10 mouse cellular contexts compared by ENCODE assay signal in the genomic region with DNA sequence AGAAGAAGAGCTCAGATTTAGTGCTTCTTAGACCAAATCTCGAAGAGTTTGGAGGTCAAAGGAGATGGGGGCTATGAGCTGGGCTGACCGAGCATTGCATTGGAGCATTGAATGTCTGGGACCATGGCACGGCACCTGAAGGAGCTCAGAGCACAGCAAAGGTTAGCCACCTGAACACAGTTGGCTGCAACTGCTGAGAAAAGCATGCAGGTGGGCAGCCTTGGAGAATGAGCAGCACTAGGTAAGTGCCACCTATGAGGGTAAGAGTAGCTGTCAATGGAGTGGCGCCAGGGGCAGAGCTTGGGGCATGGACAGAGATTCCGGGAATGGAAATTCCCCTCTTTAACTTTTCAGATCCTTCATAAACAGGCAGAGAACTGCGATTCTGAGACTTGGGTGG.
"Had no signal": no experiment of that assay in that cellular context is flagged by ENCODE, and none has a peak within 500 bp of the region (broad histone marks: within the 10 kb centered on the region; RNA-seq: fewer than 3 reads in every experiment).

No protein-coding gene starts in this region.

- DNase-seq: retina, postnatal 1 day; right cerebral cortex, adult 18-20 months; right cerebral cortex, postnatal 14 days; right cerebral cortex, postnatal 25 days; right cerebral cortex, postnatal 4 days; spleen, adult 18-20 months; thymus, adult 18-20 months; thymus, adult 2 months; thymus, postnatal 14 days; thymus, postnatal 36 days had no signal
